Mouse (Mus musculus): ENCODE data around the gene Cryl1.

Cryl1 gene

GRCm38 (mm10) chr14:57398065-57398757 is at the start of gene Cryl1:
Gene Cryl1 (minus strand): TSS chr14:57398529.
- DNase-seq (ENCODE audit: low spot score in 2 of 2): peak; percentile 93 to 96

- DNase-seq (ENCODE audit: low spot score in 2 of 2): no peak
Observed at GRCm38 (mm10) chr14:57430451-57430850, 32.1 kb upstream of the Cryl1 start.

DNA sequence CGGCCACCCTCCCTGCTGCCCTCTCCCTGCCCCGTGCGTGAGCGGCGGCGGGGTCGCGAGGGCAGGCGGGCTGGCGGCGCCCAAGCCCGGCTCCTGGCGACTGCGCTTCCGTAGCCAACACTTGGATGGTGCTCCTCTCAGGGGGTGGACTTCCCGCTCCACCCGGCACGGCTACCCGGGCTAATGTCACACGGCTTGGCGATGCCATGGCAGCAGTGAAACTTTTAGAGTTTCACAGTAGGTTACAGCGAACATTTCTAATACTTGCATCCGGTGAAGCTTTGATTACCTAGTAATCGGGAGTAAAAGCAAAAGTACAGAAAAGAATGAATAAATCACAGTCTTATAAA is 25.9 kb upstream of the Cryl1 start:
- no peak for DNase-seq (ENCODE audit: low spot score in 2 of 2)

DNA sequence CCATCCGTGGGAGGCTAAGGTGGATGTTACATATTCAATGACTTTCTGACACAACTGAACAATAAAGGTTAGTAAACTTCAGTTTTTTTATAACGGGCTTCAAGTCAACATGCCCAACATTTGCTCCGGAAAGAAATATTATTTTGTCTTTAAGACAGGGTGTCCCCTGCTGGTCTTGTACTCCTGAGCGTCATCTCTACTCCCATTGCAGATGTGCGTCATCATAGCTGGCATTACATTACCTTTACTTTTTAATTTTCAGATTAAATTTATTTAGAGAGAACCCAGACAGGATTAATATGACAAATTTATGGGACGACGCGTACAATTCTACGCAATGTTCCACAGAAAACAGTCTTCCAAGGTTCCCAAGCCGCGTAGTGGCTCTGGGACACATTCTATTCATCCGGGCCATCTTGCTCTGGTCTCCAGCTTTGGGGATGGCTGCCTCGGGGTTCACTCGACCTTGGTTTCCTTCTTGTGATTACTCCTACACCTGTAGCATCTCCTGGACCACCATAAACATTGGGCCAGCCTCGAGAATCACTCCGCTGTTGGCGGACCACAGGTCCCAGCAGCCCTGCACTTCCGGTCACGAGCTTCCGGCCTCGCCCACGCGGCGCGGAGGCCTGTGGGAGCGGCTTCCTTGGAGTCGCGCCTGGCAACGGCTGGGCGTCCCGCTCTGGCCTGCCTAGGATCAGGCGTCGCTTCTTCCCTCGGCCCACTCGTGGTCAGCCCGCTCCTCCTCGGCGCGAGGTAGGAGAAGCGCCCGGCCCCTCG is 25.3 kb upstream of the Cryl1 start, which contains the start of gene Ift88:
Ift88 (plus strand) TSS at position 631 of the 780 bp plus-strand sequence.
- peak; percentile 95 to 98 for DNase-seq (ENCODE audit: low spot score in 2 of 2)

GRCm38 (mm10) chr14:57417187-57417586 is 18.9 kb upstream of the Cryl1 start:
- no peak for DNase-seq (ENCODE audit: low spot score in 2 of 2)

DNA sequence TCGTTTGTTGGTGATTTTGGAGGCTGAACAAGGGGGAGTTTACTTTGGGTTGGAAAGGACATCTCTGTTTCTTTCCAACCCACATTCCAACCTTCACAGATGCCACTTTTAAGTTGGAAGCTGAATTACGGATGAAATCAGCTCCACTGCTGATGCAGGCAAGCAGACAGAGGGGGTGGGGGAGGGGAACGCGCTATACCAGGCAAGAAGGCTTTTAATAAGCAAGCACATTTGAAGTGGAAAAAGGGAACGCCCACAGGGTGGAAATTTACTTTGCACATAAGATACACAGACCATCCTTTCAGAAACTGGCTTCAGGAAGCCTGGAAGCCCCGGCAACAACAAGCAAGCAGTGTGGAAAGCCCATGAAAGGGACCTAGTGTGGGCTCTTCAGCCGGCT is 13.8 kb upstream of the Cryl1 start:
- DNase-seq (ENCODE audit: low spot score in 2 of 2): peak; percentile 44

- DNase-seq (ENCODE audit: low spot score in 2 of 2): no peak
Observed at GRCm38 (mm10) chr14:57409106-57409505, 10.8 kb upstream of the Cryl1 start.

DNA sequence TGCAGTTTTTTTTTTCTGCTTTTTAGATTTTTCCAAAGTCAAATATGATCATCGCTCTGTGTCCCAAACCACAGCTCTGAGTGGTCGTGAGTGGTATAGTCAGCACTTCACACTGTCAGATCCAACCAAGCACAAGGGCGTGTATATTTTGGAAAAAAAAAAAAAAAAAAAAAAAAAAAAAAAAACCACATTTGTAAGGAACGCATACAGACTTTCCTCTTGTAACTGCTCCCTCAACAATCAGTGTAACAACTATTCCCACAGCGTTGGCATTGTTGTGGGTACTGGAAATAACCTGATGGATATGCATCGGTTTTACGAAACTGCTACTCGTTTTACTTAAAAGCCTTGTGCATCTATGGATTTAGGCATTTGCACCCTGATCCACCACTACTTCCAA is 9.8 kb upstream of the Cryl1 start:
- no peak for DNase-seq (ENCODE audit: low spot score in 2 of 2)

DNA sequence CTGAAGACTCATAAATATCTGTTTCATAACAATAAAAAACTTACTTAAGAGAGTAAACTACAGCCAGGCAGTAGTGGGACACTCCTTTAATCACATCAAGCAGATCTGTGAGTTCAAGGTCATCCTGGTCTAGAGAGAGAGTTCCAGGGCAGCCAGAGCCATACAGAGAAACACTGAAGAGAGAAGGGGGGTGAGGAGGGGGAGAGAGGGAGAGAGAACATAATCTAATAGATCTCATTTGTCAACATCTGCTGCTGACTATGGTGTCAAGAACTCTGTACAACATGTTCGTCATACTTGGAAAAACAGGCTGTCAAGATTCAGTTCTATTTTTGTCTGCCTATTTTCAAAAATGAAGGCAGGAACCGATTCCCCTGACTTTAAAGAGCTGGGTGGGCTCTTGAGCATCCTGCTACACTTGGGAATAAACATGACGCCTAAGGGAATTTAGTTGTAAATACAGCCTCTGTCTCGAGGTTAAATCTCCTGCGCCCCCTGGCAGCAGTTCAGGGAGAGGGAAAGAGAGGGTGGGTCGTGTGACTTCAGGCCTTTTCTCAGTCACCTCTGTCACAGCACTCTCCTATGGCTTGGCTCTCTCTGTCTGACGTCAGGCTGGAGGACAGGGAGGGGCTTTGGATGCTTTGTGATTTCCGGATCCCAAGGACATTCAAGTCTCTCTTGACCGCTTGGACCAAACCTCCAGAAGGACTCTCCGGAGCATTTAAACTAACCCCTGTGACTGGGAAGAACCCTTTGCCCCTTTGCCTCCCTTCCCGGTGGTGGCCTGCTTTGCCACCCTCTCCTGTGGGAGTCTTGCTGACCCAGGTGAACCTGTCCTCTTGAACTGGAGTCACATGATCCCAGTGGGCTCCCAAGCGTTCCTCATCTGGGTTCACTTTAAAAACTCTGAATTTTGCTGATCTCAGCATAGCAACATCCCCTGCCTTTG is 9.0 kb upstream of the Cryl1 start:
- DNase-seq (ENCODE audit: low spot score in 2 of 2): peak in 1 of 2 experiments; percentile 8

DNA sequence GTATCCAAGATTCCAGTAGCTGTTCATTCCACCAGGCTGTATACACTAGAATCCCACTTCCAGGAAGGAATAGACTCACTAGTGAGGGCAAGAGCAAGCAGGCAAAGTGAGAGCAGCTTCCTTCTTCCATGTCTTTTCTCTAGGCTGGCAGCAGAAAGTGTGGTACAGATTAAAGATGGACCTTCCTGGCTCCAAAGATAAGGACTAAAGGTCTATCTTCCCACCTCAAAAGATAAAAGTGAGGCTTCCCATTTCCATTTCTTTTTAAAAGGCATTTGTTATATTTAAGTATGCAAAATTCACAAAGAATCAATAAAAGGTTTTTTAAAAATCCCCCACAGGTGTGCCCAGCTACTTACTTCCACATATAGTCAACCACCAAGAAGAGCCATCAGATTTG is 4.5 kb upstream of the Cryl1 start:
- DNase-seq (ENCODE audit: low spot score in 2 of 2): no peak

GRCm38 (mm10) chr14:57398813-57399427 is 591 bp upstream of the Cryl1 start:
- DNase-seq (ENCODE audit: low spot score in 2 of 2): peak in 1 of 2 experiments; percentile 16

GRCm38 (mm10) chr14:57397221-57397620 is 1.1 kb downstream of the Cryl1 start:
- no peak for DNase-seq (ENCODE audit: low spot score in 2 of 2)

GRCm38 (mm10) chr14:57395470-57395869 is 2.9 kb downstream of the Cryl1 start:
- DNase-seq (ENCODE audit: low spot score in 2 of 2): no peak

GRCm38 (mm10) chr14:57392278-57392677 is 6.1 kb downstream of the Cryl1 start:
- DNase-seq (ENCODE audit: low spot score in 2 of 2): no peak

- DNase-seq (ENCODE audit: low spot score in 2 of 2): no peak
Observed at GRCm38 (mm10) chr14:57391621-57392020, 6.7 kb downstream of the Cryl1 start.

DNA sequence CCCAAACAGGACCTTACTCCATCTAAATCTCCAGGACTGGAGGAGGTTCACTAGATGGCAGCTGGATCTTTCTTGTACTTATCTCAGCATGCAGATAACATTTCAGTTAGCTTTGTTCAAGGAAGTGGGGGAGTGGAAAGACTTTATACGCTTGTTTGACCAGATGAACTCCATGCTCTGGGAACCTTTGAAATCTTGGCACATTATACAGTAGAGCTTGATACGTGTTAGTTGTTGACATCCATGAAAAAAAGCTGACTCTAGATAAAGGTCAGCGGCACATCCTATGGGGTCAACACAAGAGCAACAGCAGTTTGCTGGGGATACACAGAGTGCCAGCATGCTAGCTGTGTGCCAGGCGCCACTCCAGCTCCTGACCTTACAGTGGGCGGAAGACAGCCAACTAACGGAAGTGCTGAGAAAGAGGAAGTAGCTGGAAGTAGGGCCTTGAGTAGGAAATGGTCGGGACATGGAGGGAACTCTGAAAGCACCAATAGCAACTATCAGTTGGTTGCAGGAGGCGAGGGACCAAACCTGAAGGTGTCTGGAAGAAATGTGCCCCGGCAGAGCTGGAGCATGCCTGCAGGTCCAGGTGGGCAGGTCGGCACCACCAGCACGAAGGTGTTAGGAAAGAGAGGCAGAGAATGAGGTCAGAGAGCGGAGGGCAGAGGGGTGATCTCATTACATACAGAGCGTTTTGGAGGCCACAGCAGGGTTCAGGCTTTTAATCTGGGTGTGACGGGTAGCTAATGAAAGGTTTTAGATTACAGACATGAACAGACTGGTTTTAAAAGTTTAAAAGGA is 11.4 kb downstream of the Cryl1 start:
- DNase-seq (ENCODE audit: low spot score in 2 of 2): no peak

DNA sequence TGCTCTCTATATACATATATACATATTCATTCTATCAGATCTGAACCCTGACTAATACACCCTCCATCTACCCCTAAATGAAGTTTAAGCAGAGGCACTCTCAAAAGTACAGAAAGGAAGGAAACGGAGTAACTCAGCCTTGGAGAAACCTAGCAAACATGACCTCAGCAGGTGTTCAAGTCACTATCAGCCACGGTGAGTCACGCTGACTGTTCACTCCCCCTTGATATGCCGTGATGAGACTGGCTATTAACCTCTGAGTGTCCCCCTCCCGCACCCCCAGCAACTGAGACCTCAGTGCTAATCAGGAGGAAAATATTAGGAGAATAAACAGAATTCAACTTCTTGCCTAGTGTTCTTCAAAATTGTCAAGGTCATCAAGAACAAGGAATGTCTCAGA is 12.7 kb downstream of the Cryl1 start:
- no peak for DNase-seq (ENCODE audit: low spot score in 2 of 2)

DNA sequence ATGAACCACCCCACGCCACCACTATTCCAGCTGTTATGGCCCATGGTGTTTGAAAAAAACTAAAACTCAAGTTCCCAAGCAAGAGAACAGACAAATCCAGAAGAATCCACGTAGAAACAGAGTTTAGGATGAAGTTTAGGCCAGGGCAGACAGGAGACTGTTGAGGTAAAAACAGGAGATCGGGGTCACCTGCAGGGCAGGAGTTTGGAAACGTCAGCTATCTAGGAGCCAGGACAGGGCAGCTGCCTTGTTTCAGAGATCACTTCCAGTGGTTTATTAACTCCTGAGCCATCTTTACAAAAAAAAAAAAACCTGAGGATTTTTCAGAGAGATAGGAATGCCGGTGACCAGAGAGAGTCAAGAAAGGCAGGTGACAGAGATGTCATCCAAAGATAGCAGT is 20.8 kb downstream of the Cryl1 start:
- DNase-seq (ENCODE audit: low spot score in 2 of 2): no peak

- DNase-seq (ENCODE audit: low spot score in 2 of 2): no peak
Observed at GRCm38 (mm10) chr14:57376956-57377355, 21.4 kb downstream of the Cryl1 start.

- DNase-seq (ENCODE audit: low spot score in 2 of 2): no peak
Observed at GRCm38 (mm10) chr14:57376016-57376415, 22.3 kb downstream of the Cryl1 start.

DNA sequence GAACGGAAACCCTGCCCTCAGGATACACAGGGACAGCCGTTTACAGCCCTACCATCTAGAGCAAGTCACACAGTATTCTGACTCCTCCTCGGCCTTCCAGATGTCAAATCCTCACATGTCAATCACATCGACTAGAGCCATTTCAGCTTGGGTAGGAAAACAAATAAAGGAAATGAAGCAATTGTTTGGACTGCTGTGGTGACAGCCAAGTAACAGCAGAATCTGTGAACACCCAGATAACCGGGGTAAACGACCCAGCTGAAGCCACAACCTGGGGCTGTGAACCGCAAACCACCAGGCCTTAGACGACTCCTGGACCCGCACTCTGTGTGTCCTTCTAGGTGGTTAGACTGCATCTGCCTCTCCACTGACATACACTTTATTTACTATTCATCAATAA is 23.1 kb downstream of the Cryl1 start:
- DNase-seq (ENCODE audit: low spot score in 2 of 2): no peak
